Mouse (Mus musculus) spleen, adult 2 months (tissue): Measurements from ENCODE around the gene Hoxa9. TPM values are rescaled to one million over a fixed set of nuclear protein-coding genes. Genes with fewer than 3 reads are reported as not detected.

ENCODE experiments used
- DNase-seq, 2 experiments: peaks; one replicate each; pipeline versions ENCODE4 v3.0.0 to v3.0.0-alpha.2; 2012 to 2021; ENCODE audit warnings: low spot score in 2 of 2, low read depth in 1 of 2
- H3K27ac ChIP-seq: fragments of 200-500 bp; 2 replicates; pipeline ENCODE4 v1.5.1; 2012; ENCODE audit warnings: low read length, inconsistent platforms; ENCODE audit not compliant: insufficient read depth
- H3K27me3 ChIP-seq: fragments of 200-500 bp; 2 replicates; pipeline ENCODE4 v1.6.1; 2012; ENCODE audit warnings: mild to moderate bottlenecking, moderate library complexity, low read length, inconsistent platforms; ENCODE audit not compliant: control insufficient read depth, insufficient read depth
- H3K36me3 ChIP-seq: fragments of 200-500 bp; 2 replicates; pipeline ENCODE4 v1.6.1; 2012; ENCODE audit warnings: mild to moderate bottlenecking, low read length, inconsistent platforms; ENCODE audit not compliant: control insufficient read depth, insufficient read depth
- H3K4me1 ChIP-seq: fragments of 200-500 bp; 2 replicates; pipeline ENCODE4 v1.6.1; 2011; ENCODE audit warnings: inconsistent platforms; ENCODE audit not compliant: control insufficient read depth, insufficient read depth, insufficient read length
- H3K4me3 ChIP-seq: fragments of 200-500 bp; 2 replicates; pipeline ENCODE4 v1.5.1; 2011; ENCODE audit warnings: mild to moderate bottlenecking, inconsistent platforms; ENCODE audit not compliant: insufficient read depth, insufficient read length; ENCODE audit errors: extremely low read depth
- CTCF ChIP-seq: fragments of 200-500 bp; IDR thresholded peaks from 2 replicates; pipeline ENCODE4 v1.5.1; 2011; ENCODE audit warnings: mild to moderate bottlenecking, inconsistent platforms; ENCODE audit not compliant: insufficient read depth, insufficient read length, insufficient replicate concordance; ENCODE audit errors: extremely low read depth
- POLR2A ChIP-seq: fragments of 200-500 bp; IDR thresholded peaks from 2 replicates; pipeline ENCODE4 v1.6.1; 2011; ENCODE audit warnings: low read depth, low read length, inconsistent platforms
- WGBS: fragments of 180-500 bp; shearing (Covaris S2); methylation state at CpG from one replicate; pipeline ENCODE4 v1.1.7; 2018; 5-methylcytosine and 5-hydroxymethylcytosine counted together
- polyA plus RNA-seq: library from polyadenylated mRNA; depleted of rRNA; stranded (reverse); fragments of >200 nt; gene quantifications from 2 replicates; pipeline ENCODE4 v1.2.3, GENCODE M21; 2012

The Hoxa9 gene
- polyA plus RNA-seq, 1 experiment: 0.18 TPM

- H3K4me3 ChIP-seq: peak overlapping the region; percentile 40; the same call in 1 of the 2 replicates
Observed at GRCm38 (mm10) chr6:52211961-52212360, 18.9 kb downstream of the Hoxa9 start.

GRCm38 (mm10) chr6:52211170-52211935 is 19.5 kb downstream of the Hoxa9 start:
- Histone ChIP-seq H3K27ac (no peak overlapping the region), H3K27me3 (peaks cover 24% of the 10 kb centered on the region), H3K4me1 (peaks cover 3% of the 10 kb centered on the region), H3K4me3 (peak overlapping the region; percentile 40; the same call in 1 of the 2 replicates), H3K36me3 (no peaks in the 10 kb centered on the region)
- DNase-seq: peak in 1 of 2 experiments; percentile 64
- 3% methylated on average over 37 of the region's 37 CpGs for WGBS
- TF ChIP-seq POLR2A (no peak), CTCF (peak; percentile 76)

More at GRCm38 (mm10) chr6:52211961-52212360, 18.9 kb downstream of the Hoxa9 start:
- Histone ChIP-seq H3K27ac (no peak overlapping the region), H3K4me1 (peaks cover 7% of the 10 kb centered on the region), H3K27me3 (peaks cover 26% of the 10 kb centered on the region), H3K36me3 (no peaks in the 10 kb centered on the region)
- no peak for DNase-seq
- no peak for TF ChIP-seq CTCF
- no peak for TF ChIP-seq POLR2A
- WGBS: 2% methylated on average over 13 of the region's 13 CpGs

- H3K4me3 ChIP-seq: no peak overlapping the region
Observed at GRCm38 (mm10) chr6:52209685-52210046, 21.2 kb downstream of the Hoxa9 start.

GRCm38 (mm10) chr6:52208868-52209684 is 21.8 kb downstream of the Hoxa9 start:
- TF ChIP-seq CTCF (no peak), POLR2A (no peak)
- H3K36me3 ChIP-seq: no peaks in the 10 kb centered on the region
- no peak overlapping the region for H3K27ac ChIP-seq
- H3K4me1 ChIP-seq: peaks cover 3% of the 10 kb centered on the region
- no peak for DNase-seq
- peaks cover 16% of the 10 kb centered on the region for H3K27me3 ChIP-seq
- WGBS: 24% methylated on average over 18 of the region's 18 CpGs
- H3K4me3 ChIP-seq: 0 out of 2 replicates have a peak overlapping the region, but pooled peaks have one; percentile 5

More at GRCm38 (mm10) chr6:52209685-52210046, 21.2 kb downstream of the Hoxa9 start:
- Histone ChIP-seq H3K36me3 (no peaks in the 10 kb centered on the region), H3K27ac (no peak overlapping the region), H3K27me3 (peaks cover 16% of the 10 kb centered on the region), H3K4me1 (peaks cover 3% of the 10 kb centered on the region)
- TF ChIP-seq CTCF (no peak), POLR2A (no peak)
- 51% methylated on average over 12 of the region's 12 CpGs for WGBS
- no peak for DNase-seq

- Histone ChIP-seq H3K4me1 (peaks cover 5% of the 10 kb centered on the region), H3K4me3 (0 out of 2 replicates have a peak within 1 kb of the TSS, but pooled peaks have one; percentile 5), H3K27me3 (peaks cover 13% of the 10 kb centered on the region), H3K27ac (no peak within 1 kb of the TSS), H3K36me3 (no peaks in the 10 kb centered on the region)
- TF ChIP-seq POLR2A: no peak
- no peak for TF ChIP-seq CTCF
- WGBS: 28% methylated on average over 42 of the region's 47 CpGs
- no peak for DNase-seq
Observed at GRCm38 (mm10) chr6:52208072-52208867, 22.6 kb downstream of the Hoxa9 start, which contains the start of gene Hoxa6. Gene Hoxa6, minus strand, starts transcription at chr6:52208722.

- Histone ChIP-seq H3K4me3 (no peak overlapping the region), H3K36me3 (no peaks in the 10 kb centered on the region), H3K27ac (no peak overlapping the region), H3K27me3 (peaks cover 10% of the 10 kb centered on the region), H3K4me1 (peaks cover 2% of the 10 kb centered on the region; the same call in 1 of the 2 replicates)
- no peak for DNase-seq
- no peak for TF ChIP-seq POLR2A
- no peak for TF ChIP-seq CTCF
Observed at GRCm38 (mm10) chr6:52207684-52207976, 23.3 kb downstream of the Hoxa9 start.
